Mouse (Mus musculus): ENCODE data around the gene Gnptg. TPM values are rescaled to one million over a fixed set of nuclear protein-coding genes. Genes with fewer than 3 reads are reported as not detected.

Gnptg gene
- total RNA-seq, 1 experiment, result 17.3 TPM

- Histone ChIP-seq H3K27ac (ENCODE audit: insufficient read depth, low read depth, low read length, poor library complexity, severe bottlenecking) (no peak overlapping the region), H3K4me1 (ENCODE audit: control insufficient read depth in 2 of 2, insufficient read depth in 2 of 2, low read length in 2 of 2, poor library complexity in 1 of 2) (peaks cover 0 to 5% of the 10 kb centered on the region in 2 experiments; a peak in 1 of 4 replicates), H3K9ac (ENCODE audit: insufficient read depth, low read depth, low read length, poor library complexity, severe bottlenecking) (no peak overlapping the region), H3K4me3 (ENCODE audit: insufficient read depth in 1 of 2, low read depth in 1 of 2, low read length in 2 of 2, poor library complexity in 1 of 2, severe bottlenecking in 1 of 2) (no peak overlapping the region), H3K9me3 (ENCODE audit: control insufficient read depth, insufficient read depth, low read depth, low read length) (no peaks in the 10 kb centered on the region), H3K36me3 (ENCODE audit: control insufficient read depth, insufficient read depth, low read length, poor library complexity, severe bottlenecking) (peaks cover under 1% of the 10 kb centered on the region; the same call in 1 of the 2 replicates)
- DNase-seq (ENCODE audit: low read depth, low spot score), result no peak
- TF ChIP-seq ZNF384 (IDR thresholded peaks at IDR 0.05; ENCODE audit: low read depth, low read length) (no peak), MAFK (IDR thresholded peaks at IDR 0.05; ENCODE audit: insufficient read depth, low read depth, low read length) (no peak), HCFC1 (IDR thresholded peaks at IDR 0.05; ENCODE audit: borderline replicate concordance, insufficient read depth, low read length) (no peak)
- in situ Hi-C loops (cut with MboI; ENCODE audit: low sequenced_read_pairs in 2 of 2, unreplicated experiment in 2 of 2), result no loop called here
These were observed 35.9 kb upstream of the Gnptg start for GRCm38 (mm10) chr17:25275833-25276232.

DNA sequence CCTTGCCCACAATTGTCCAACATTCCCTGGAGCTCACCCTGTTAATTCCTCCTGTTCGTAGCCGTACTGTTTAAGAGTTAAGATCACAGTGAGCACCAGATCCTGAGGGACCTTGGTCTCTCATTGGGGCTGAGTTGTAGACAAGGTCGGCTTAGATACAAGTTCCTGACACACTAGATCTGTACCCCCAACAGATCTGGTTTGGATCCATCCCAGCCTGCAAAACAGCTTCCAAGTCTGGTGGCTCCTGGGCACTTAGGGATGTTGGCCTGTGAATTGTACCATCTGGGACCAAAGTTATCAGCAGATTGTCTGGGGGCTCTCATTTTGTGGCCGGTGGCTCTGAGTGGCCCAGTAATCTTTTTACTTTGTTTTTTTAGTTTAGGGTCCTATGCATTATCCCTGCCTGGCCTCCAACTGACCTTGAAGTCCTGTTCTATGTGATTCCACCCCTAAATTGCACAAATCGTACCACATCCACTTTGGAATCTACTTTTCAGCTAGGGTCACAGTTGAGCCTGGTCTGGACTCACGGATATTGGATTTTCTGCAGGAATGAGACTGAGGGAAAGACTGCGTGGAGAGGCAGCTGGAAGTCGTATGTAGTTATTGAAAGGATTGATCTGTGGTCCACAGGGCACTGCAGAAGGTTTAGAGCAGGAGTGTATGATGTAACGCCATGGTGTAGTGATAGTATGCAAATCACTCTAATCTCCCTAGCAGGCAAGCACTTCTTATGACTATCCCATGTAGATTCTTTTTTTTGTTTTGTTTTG, 34.8 kb upstream of the Gnptg start, which contains the start of gene Ube2i:
TSS of gene Ube2i (minus strand) at position 52 of the 776 bp plus-strand sequence.
- in situ Hi-C loops (cut with MboI; ENCODE audit: low sequenced_read_pairs in 2 of 2, unreplicated experiment in 2 of 2), result no loop called here
- H3K4me3 ChIP-seq (ENCODE audit: insufficient read depth in 1 of 2, low read depth in 1 of 2, low read length in 2 of 2, poor library complexity in 1 of 2, severe bottlenecking in 1 of 2), result peak within 1 kb of the TSS; percentile 87 to 94
- H3K36me3 ChIP-seq (ENCODE audit: control insufficient read depth, insufficient read depth, low read length, poor library complexity, severe bottlenecking), result peaks cover 5% of the 10 kb centered on the region; the same call in 1 of the 2 replicates
- no peak for DNase-seq (ENCODE audit: low read depth, low spot score)
- H3K9me3 ChIP-seq (ENCODE audit: control insufficient read depth, insufficient read depth, low read depth, low read length), result no peaks in the 10 kb centered on the region
- H3K27ac ChIP-seq (ENCODE audit: insufficient read depth, low read depth, low read length, poor library complexity, severe bottlenecking), result peak within 1 kb of the TSS; percentile 97
- H3K9ac ChIP-seq (ENCODE audit: insufficient read depth, low read depth, low read length, poor library complexity, severe bottlenecking), result peak within 1 kb of the TSS; percentile 96
- TF ChIP-seq CHD2 (IDR thresholded peaks at IDR 0.05; ENCODE audit: low read depth, low read length) (no peak), ZC3H11A (IDR thresholded peaks at IDR 0.05; ENCODE audit: borderline replicate concordance, low read depth, low read length) (no peak), ZNF384 (IDR thresholded peaks at IDR 0.05; ENCODE audit: low read depth, low read length) (no peak), MAFK (IDR thresholded peaks at IDR 0.05; ENCODE audit: insufficient read depth, low read depth, low read length) (no peak), HCFC1 (IDR thresholded peaks at IDR 0.05; ENCODE audit: borderline replicate concordance, insufficient read depth, low read length) (no peak)
- peaks cover 0 to 10% of the 10 kb centered on the region in 2 experiments; a peak in 1 of 4 replicates for H3K4me1 ChIP-seq (ENCODE audit: control insufficient read depth in 2 of 2, insufficient read depth in 2 of 2, low read length in 2 of 2, poor library complexity in 1 of 2)

- Histone ChIP-seq H3K27ac (ENCODE audit: insufficient read depth, low read depth, low read length, poor library complexity, severe bottlenecking) (peak overlapping the region; percentile 97), H3K9ac (ENCODE audit: insufficient read depth, low read depth, low read length, poor library complexity, severe bottlenecking) (peak overlapping the region; percentile 96), H3K9me3 (ENCODE audit: control insufficient read depth, insufficient read depth, low read depth, low read length) (no peaks in the 10 kb centered on the region), H3K36me3 (ENCODE audit: control insufficient read depth, insufficient read depth, low read length, poor library complexity, severe bottlenecking) (peaks cover 13% of the 10 kb centered on the region), H3K4me3 (ENCODE audit: insufficient read depth in 1 of 2, low read depth in 1 of 2, low read length in 2 of 2, poor library complexity in 1 of 2, severe bottlenecking in 1 of 2) (peak overlapping the region; percentile 87 to 94), H3K4me1 (ENCODE audit: control insufficient read depth in 2 of 2, insufficient read depth in 2 of 2, low read length in 2 of 2, poor library complexity in 1 of 2) (peaks cover 0 to 14% of the 10 kb centered on the region in 2 experiments; a peak in 1 of 4 replicates)
- in situ Hi-C loops (cut with MboI; ENCODE audit: low sequenced_read_pairs in 2 of 2, unreplicated experiment in 2 of 2), result no loop called here
- no peak for TF ChIP-seq ZC3H11A (IDR thresholded peaks at IDR 0.05; ENCODE audit: borderline replicate concordance, low read depth, low read length)
- TF ChIP-seq ZNF384 (IDR thresholded peaks at IDR 0.05; ENCODE audit: low read depth, low read length), result peak; percentile 100
- peak; percentile 3; the same call in 1 of the 2 replicates for TF ChIP-seq HCFC1 (IDR thresholded peaks at IDR 0.05; ENCODE audit: borderline replicate concordance, insufficient read depth, low read length)
- 0 out of 2 replicates have a peak, but pooled peaks have one; percentile 32 for TF ChIP-seq MAFK (IDR thresholded peaks at IDR 0.05; ENCODE audit: insufficient read depth, low read depth, low read length)
- TF ChIP-seq CHD2 (IDR thresholded peaks at IDR 0.05; ENCODE audit: low read depth, low read length), result peak; percentile 65
- peak; percentile 96 for DNase-seq (ENCODE audit: low read depth, low spot score)
These were observed 34.0 kb upstream of the Gnptg start for GRCm38 (mm10) chr17:25273706-25274501.

GRCm38 (mm10) chr17:25272951-25273705, 33.2 kb upstream of the Gnptg start:
- in situ Hi-C loops (cut with MboI; ENCODE audit: low sequenced_read_pairs in 2 of 2, unreplicated experiment in 2 of 2), result no loop called here
- DNase-seq (ENCODE audit: low read depth, low spot score), result peak; percentile 55
- H3K9me3 ChIP-seq (ENCODE audit: control insufficient read depth, insufficient read depth, low read depth, low read length), result no peaks in the 10 kb centered on the region
- peak overlapping the region; percentile 96 for H3K9ac ChIP-seq (ENCODE audit: insufficient read depth, low read depth, low read length, poor library complexity, severe bottlenecking)
- H3K4me1 ChIP-seq (ENCODE audit: control insufficient read depth in 2 of 2, insufficient read depth in 2 of 2, low read length in 2 of 2, poor library complexity in 1 of 2), result peaks cover 0 to 14% of the 10 kb centered on the region in 2 experiments; a peak in 1 of 4 replicates
- peak overlapping the region; percentile 97 for H3K27ac ChIP-seq (ENCODE audit: insufficient read depth, low read depth, low read length, poor library complexity, severe bottlenecking)
- TF ChIP-seq ZC3H11A (IDR thresholded peaks at IDR 0.05; ENCODE audit: borderline replicate concordance, low read depth, low read length) (no peak), CHD2 (IDR thresholded peaks at IDR 0.05; ENCODE audit: low read depth, low read length) (no peak), HCFC1 (IDR thresholded peaks at IDR 0.05; ENCODE audit: borderline replicate concordance, insufficient read depth, low read length) (peak; percentile 77), MAFK (IDR thresholded peaks at IDR 0.05; ENCODE audit: insufficient read depth, low read depth, low read length) (0 out of 2 replicates have a peak, but pooled peaks have one; percentile 21), ZNF384 (IDR thresholded peaks at IDR 0.05; ENCODE audit: low read depth, low read length) (0 out of 2 replicates have a peak, but pooled peaks have one; percentile 8)
- peak overlapping the region; percentile 87 to 94 for H3K4me3 ChIP-seq (ENCODE audit: insufficient read depth in 1 of 2, low read depth in 1 of 2, low read length in 2 of 2, poor library complexity in 1 of 2, severe bottlenecking in 1 of 2)
- peaks cover 21% of the 10 kb centered on the region for H3K36me3 ChIP-seq (ENCODE audit: control insufficient read depth, insufficient read depth, low read length, poor library complexity, severe bottlenecking)

Measured in ES-E14 (cell line).